Mouse (Mus musculus): ENCODE measurements around the gene D930020B18Rik. TPM values are rescaled to one million over a fixed set of nuclear protein-coding genes. Genes with fewer than 3 reads are reported as not detected.
A peak's percentile ranks its signal among the peaks of the same experiment; 100 is the strongest.

D930020B18Rik gene
- total and polyA plus RNA-seq, 3 experiments, result 0.61 to 0.65 TPM; not detected in 1

DNA sequence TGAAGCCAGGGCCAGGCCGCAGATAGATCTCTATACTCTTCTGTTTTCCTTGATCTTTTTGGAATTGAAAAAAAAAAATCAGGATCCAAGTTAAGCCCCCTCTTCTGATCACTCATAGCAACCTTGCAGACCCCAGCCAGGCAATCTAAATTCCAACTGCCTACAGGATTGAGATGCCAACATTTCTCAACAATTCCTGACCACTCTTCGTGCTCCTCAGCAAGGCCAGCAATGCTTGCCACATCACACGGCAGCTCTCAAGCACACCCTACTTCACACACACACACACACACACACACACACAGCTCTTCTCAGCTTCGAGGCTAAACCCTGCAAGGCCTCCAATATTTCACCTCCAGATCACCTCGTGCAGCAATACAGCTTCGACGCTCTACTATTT lies 17.7 kb upstream of the D930020B18Rik start:
- Histone ChIP-seq H3K4me1 (ENCODE audit: control insufficient read depth in 1 of 2, insufficient read depth in 2 of 2, low read length in 2 of 2) (peaks cover 0 to 12% of the 10 kb centered on the region in 2 experiments; a peak in 3 of 4 replicates), H3K4me3 (ENCODE audit: control insufficient read depth in 1 of 2, insufficient read depth in 1 of 2, low read depth in 2 of 2, low read length in 2 of 2) (no peak overlapping the region), H3K79me2 (ENCODE audit: control insufficient read depth, insufficient read depth, low read length, poor library complexity) (peaks cover 53% of the 10 kb centered on the region), H3K36me3 (ENCODE audit: control insufficient read depth in 1 of 2, insufficient read depth in 2 of 2, low read length in 2 of 2) (peaks cover 13 to 19% of the 10 kb centered on the region in 2 experiments), H3K9me3 (replicated peaks; ENCODE audit: insufficient read depth, low read length) (no peaks in the 10 kb centered on the region), H3K27ac (ENCODE audit: control insufficient read depth, low read depth, low read length) (no peak overlapping the region), H3K27me3 (ENCODE audit: control insufficient read depth in 1 of 2, insufficient read depth in 2 of 2, low read length in 2 of 2) (no peaks in the 10 kb centered on the region), H3K9ac (ENCODE audit: control insufficient read depth, low read depth, low read length, poor library complexity, severe bottlenecking) (peak overlapping the region; percentile 6; the same call in 1 of the 2 replicates)
- no peak for TF ChIP-seq JUND (IDR thresholded peaks at IDR 0.05; ENCODE audit: low read depth, low read length)
- DNase-seq (ENCODE audit: low read depth, low spot score), result no peak

GRCm38 (mm10) chr10:121625006-121625405 lies 16.4 kb upstream of the D930020B18Rik start:
- peak overlapping the region; percentile 91 for H3K27ac ChIP-seq (ENCODE audit: control insufficient read depth, low read depth, low read length)
- TF ChIP-seq ZNF384 (IDR thresholded peaks at IDR 0.05; ENCODE audit: low read depth, low read length), result 0 out of 2 replicates have a peak, but pooled peaks have one; percentile 23
- peak; percentile 30; the same call in 1 of the 2 replicates for TF ChIP-seq POLR2AphosphoS2 (IDR thresholded peaks at IDR 0.05; ENCODE audit: low read length)
- peak; percentile 76 for TF ChIP-seq SIN3A (IDR thresholded peaks at IDR 0.05; ENCODE audit: low read length)
- TF ChIP-seq NRF1 (IDR thresholded peaks at IDR 0.05; ENCODE audit: insufficient read depth, low read depth, low read length, poor library complexity, severe bottlenecking), result no peak
- TF ChIP-seq MYC (IDR thresholded peaks at IDR 0.05; ENCODE audit: low read depth, low read length), result peak; percentile 89
- TF ChIP-seq USF1 (IDR thresholded peaks at IDR 0.05; ENCODE audit: low read depth, low read length), result no peak
- TF ChIP-seq MAZ (IDR thresholded peaks at IDR 0.05; ENCODE audit: low read depth, low read length), result no peak
- no peak for TF ChIP-seq E2F4 (IDR thresholded peaks at IDR 0.05; ENCODE audit: borderline replicate concordance, low read depth, low read length)
- no peak for TF ChIP-seq EP300 (IDR thresholded peaks at IDR 0.05; ENCODE audit: low read depth in 1 of 2, low read length in 2 of 2)
- peak; percentile 34; the same call in 1 of the 2 replicates for TF ChIP-seq ETS1 (IDR thresholded peaks at IDR 0.05; ENCODE audit: low read depth, low read length)
- peak; percentile 89; the same call in 1 of the 2 replicates for TF ChIP-seq MXI1 (IDR thresholded peaks at IDR 0.05; ENCODE audit: low read depth, low read length)
- TF ChIP-seq MEF2A (IDR thresholded peaks at IDR 0.05; ENCODE audit: extremely low read depth, insufficient replicate concordance, low read depth, low read length, poor library complexity, severe bottlenecking), result no peak
- TF ChIP-seq GATA1 (IDR thresholded peaks at IDR 0.05; ENCODE audit: low read depth, low read length), result no peak
- TF ChIP-seq MAX (IDR thresholded peaks at IDR 0.05; ENCODE audit: low read length), result peak; percentile 70; the same call in 1 of the 2 replicates
- peak; percentile 41 for DNase-seq (ENCODE audit: low read depth, low spot score)

More at GRCm38 (mm10) chr10:121625006-121625405, 16.4 kb upstream of the D930020B18Rik start:
- Histone ChIP-seq H3K36me3 (ENCODE audit: control insufficient read depth in 1 of 2, insufficient read depth in 2 of 2, low read length in 2 of 2) (peaks cover 12 to 16% of the 10 kb centered on the region in 2 experiments), H3K4me1 (ENCODE audit: control insufficient read depth in 1 of 2, insufficient read depth in 2 of 2, low read length in 2 of 2) (peaks cover 0 to 18% of the 10 kb centered on the region in 2 experiments; a peak in 3 of 4 replicates), H3K27me3 (ENCODE audit: control insufficient read depth in 1 of 2, insufficient read depth in 2 of 2, low read length in 2 of 2) (no peaks in the 10 kb centered on the region), H3K79me2 (ENCODE audit: control insufficient read depth, insufficient read depth, low read length, poor library complexity) (peaks cover 53% of the 10 kb centered on the region), H3K9me3 (replicated peaks; ENCODE audit: insufficient read depth, low read length) (no peaks in the 10 kb centered on the region), H3K9ac (ENCODE audit: control insufficient read depth, low read depth, low read length, poor library complexity, severe bottlenecking) (peak overlapping the region; percentile 94), H3K4me3 (ENCODE audit: control insufficient read depth in 1 of 2, insufficient read depth in 1 of 2, low read depth in 2 of 2, low read length in 2 of 2) (peak overlapping the region; percentile 88 to 89)
